Mouse (Mus musculus) midbrain, embryonic 15.5 days (tissue): ENCODE measurements around the gene Slc39a13. TPM values are rescaled to one million over a fixed set of nuclear protein-coding genes. Genes with fewer than 3 reads are reported as not detected.

Source experiments
- ATAC-seq: fragments of 200-750 bp; cut with Nextera tagmentation; replicated peaks from 2 replicates; pipeline ENCODE4 v1.8.0; 2017; ENCODE audit warnings: moderate TSS enrichment
- H3K27ac ChIP-seq: fragments of 300-500 bp; sonication (generic); 2 replicates; pipeline ENCODE4 v1.5.1; 2015; ENCODE audit warnings: mild to moderate bottlenecking, inconsistent platforms
- H3K27me3 ChIP-seq: fragments of 300-500 bp; sonication (generic); replicated peaks from 2 replicates; pipeline ENCODE4 v1.6.1; 2015; ENCODE audit warnings: inconsistent platforms
- H3K36me3 ChIP-seq: fragments of 300-500 bp; sonication (generic); replicated peaks from 2 replicates; pipeline ENCODE4 v1.6.1; 2015; ENCODE audit warnings: inconsistent platforms
- H3K4me1 ChIP-seq: fragments of 300-500 bp; sonication (generic); 2 replicates; pipeline ENCODE4 v1.6.1; 2015; ENCODE audit warnings: inconsistent platforms
- H3K4me2 ChIP-seq: fragments of 300-500 bp; sonication (generic); 2 replicates; pipeline ENCODE4 v1.6.1; 2015; ENCODE audit warnings: inconsistent platforms, mild to moderate bottlenecking, moderate library complexity
- H3K4me3 ChIP-seq: fragments of 300-500 bp; sonication (generic); 2 replicates; pipeline ENCODE4 v1.5.1; 2015; ENCODE audit warnings: mild to moderate bottlenecking, inconsistent platforms
- H3K9ac ChIP-seq: fragments of 300-500 bp; sonication (generic); 2 replicates; pipeline ENCODE4 v1.6.1; 2015; ENCODE audit warnings: mild to moderate bottlenecking, inconsistent platforms
- H3K9me3 ChIP-seq: fragments of 300-500 bp; sonication (generic); 2 replicates; pipeline ENCODE4 v1.6.1; 2016; ENCODE audit warnings: inconsistent platforms
- WGBS: fragments of 180-500 bp; shearing (Covaris S2); methylation state at CpG from one replicate; pipeline ENCODE4 v1.1.7; 2015; ENCODE audit warnings: mixed read lengths; 5-methylcytosine and 5-hydroxymethylcytosine counted together
- polyA plus RNA-seq: library from polyadenylated mRNA; unstranded; fragments of >200 nt; fragmentation: Nextera tagmentation; extraction: Ambion mirVana; gene quantifications from 2 replicates; pipeline ENCODE4 v1.2.1, GENCODE M21; 2015

Slc39a13 gene
- polyA plus RNA-seq, 1 experiment from 2014 or later = 36.8 TPM

- Histone ChIP-seq H3K9me3 (no peaks in the 10 kb centered on the region), H3K36me3 (no peaks in the 10 kb centered on the region), H3K27me3 (0 out of 2 replicates have a peak, but pooled peaks cover 5% of the 10 kb centered on the region), H3K4me3 (no peak overlapping the region), H3K27ac (no peak overlapping the region), H3K4me2 (no peak overlapping the region), H3K9ac (no peak overlapping the region), H3K4me1 (no peaks in the 10 kb centered on the region)
- 71% methylated on average over 6 of the region's 6 CpGs for WGBS
- ATAC-seq = no peak
Observed at GRCm38 (mm10) chr2:91110429-91110828, 40.2 kb upstream of the Slc39a13 start.

- no peak overlapping the region for H3K4me3 ChIP-seq
- H3K4me2 ChIP-seq = no peak overlapping the region
- no peaks in the 10 kb centered on the region for H3K4me1 ChIP-seq
- no peak for ATAC-seq
- H3K9me3 ChIP-seq = no peaks in the 10 kb centered on the region
- no peak overlapping the region for H3K9ac ChIP-seq
- 92% methylated on average over 5 of the region's 5 CpGs for WGBS
- H3K27me3 ChIP-seq = 0 out of 2 replicates have a peak, but pooled peaks cover 3% of the 10 kb centered on the region
- no peaks in the 10 kb centered on the region for H3K36me3 ChIP-seq
- H3K27ac ChIP-seq = no peak overlapping the region
Observed at GRCm38 (mm10) chr2:91109807-91110385, 39.7 kb upstream of the Slc39a13 start.

GRCm38 (mm10) chr2:91109241-91109640 lies 39.0 kb upstream of the Slc39a13 start:
- Histone ChIP-seq H3K27me3 (no peaks in the 10 kb centered on the region), H3K4me1 (no peaks in the 10 kb centered on the region), H3K4me3 (no peak overlapping the region), H3K4me2 (no peak overlapping the region), H3K36me3 (no peaks in the 10 kb centered on the region), H3K27ac (no peak overlapping the region), H3K9me3 (no peaks in the 10 kb centered on the region), H3K9ac (no peak overlapping the region)
- WGBS = 85% methylated on average over 5 of the region's 5 CpGs
- no peak for ATAC-seq

- Histone ChIP-seq H3K4me3 (no peak overlapping the region), H3K27me3 (no peaks in the 10 kb centered on the region), H3K9ac (no peak overlapping the region), H3K9me3 (no peaks in the 10 kb centered on the region), H3K36me3 (no peaks in the 10 kb centered on the region), H3K27ac (no peak overlapping the region), H3K4me1 (no peaks in the 10 kb centered on the region), H3K4me2 (no peak overlapping the region)
- no peak for ATAC-seq
- WGBS = 82% methylated on average over 3 of the region's 3 CpGs
Observed at GRCm38 (mm10) chr2:91108156-91108555, 37.9 kb upstream of the Slc39a13 start.

GRCm38 (mm10) chr2:91101124-91101740 lies 31.0 kb upstream of the Slc39a13 start:
- WGBS = 4% methylated on average over 7 of the region's 7 CpGs
- Histone ChIP-seq H3K27ac (no peak overlapping the region), H3K4me1 (no peaks in the 10 kb centered on the region), H3K4me3 (no peak overlapping the region), H3K9me3 (no peaks in the 10 kb centered on the region), H3K27me3 (no peaks in the 10 kb centered on the region), H3K4me2 (no peak overlapping the region), H3K36me3 (no peaks in the 10 kb centered on the region), H3K9ac (no peak overlapping the region)
- peak; percentile 86 for ATAC-seq

- Histone ChIP-seq H3K9ac (no peak overlapping the region), H3K4me1 (no peaks in the 10 kb centered on the region), H3K9me3 (no peaks in the 10 kb centered on the region), H3K27ac (no peak overlapping the region), H3K36me3 (no peaks in the 10 kb centered on the region), H3K4me3 (no peak overlapping the region), H3K4me2 (no peak overlapping the region), H3K27me3 (no peaks in the 10 kb centered on the region)
- no peak for ATAC-seq
- WGBS = 86% methylated on average over 2 of the region's 2 CpGs
Observed at GRCm38 (mm10) chr2:91098156-91098555, 27.9 kb upstream of the Slc39a13 start.

GRCm38 (mm10) chr2:91097015-91097414 lies 26.8 kb upstream of the Slc39a13 start:
- H3K36me3 ChIP-seq = no peaks in the 10 kb centered on the region
- no peak overlapping the region for H3K27ac ChIP-seq
- no peak overlapping the region for H3K4me2 ChIP-seq
- no peaks in the 10 kb centered on the region for H3K27me3 ChIP-seq
- H3K4me3 ChIP-seq = no peak overlapping the region
- no peaks in the 10 kb centered on the region for H3K9me3 ChIP-seq
- H3K9ac ChIP-seq = no peak overlapping the region
- H3K4me1 ChIP-seq = no peaks in the 10 kb centered on the region
- ATAC-seq = no peak
- 80% methylated on average over 10 of the region's 10 CpGs for WGBS

GRCm38 (mm10) chr2:91096524-91096923 lies 26.3 kb upstream of the Slc39a13 start:
- no peak overlapping the region for H3K27ac ChIP-seq
- no peaks in the 10 kb centered on the region for H3K27me3 ChIP-seq
- no peaks in the 10 kb centered on the region for H3K9me3 ChIP-seq
- no peak overlapping the region for H3K9ac ChIP-seq
- ATAC-seq = no peak
- no peaks in the 10 kb centered on the region for H3K4me1 ChIP-seq
- whole genome bisulfite sequencing = 78% methylated on average over 14 of the region's 14 CpGs
- H3K36me3 ChIP-seq = no peaks in the 10 kb centered on the region
- H3K4me3 ChIP-seq = no peak overlapping the region
- H3K4me2 ChIP-seq = no peak overlapping the region

GRCm38 (mm10) chr2:91090827-91091226 lies 20.6 kb upstream of the Slc39a13 start:
- no peak overlapping the region for H3K27ac ChIP-seq
- H3K4me1 ChIP-seq = no peaks in the 10 kb centered on the region
- H3K36me3 ChIP-seq = no peaks in the 10 kb centered on the region
- no peak overlapping the region for H3K4me3 ChIP-seq
- H3K27me3 ChIP-seq = no peaks in the 10 kb centered on the region
- 81% methylated on average over 6 of the region's 6 CpGs for whole genome bisulfite sequencing
- no peaks in the 10 kb centered on the region for H3K9me3 ChIP-seq
- H3K4me2 ChIP-seq = no peak overlapping the region
- H3K9ac ChIP-seq = no peak overlapping the region
- ATAC-seq = no peak

- WGBS = 81% methylated on average over 6 of the region's 6 CpGs
- Histone ChIP-seq H3K4me3 (no peak overlapping the region), H3K9ac (no peak overlapping the region), H3K4me2 (no peak overlapping the region), H3K36me3 (no peaks in the 10 kb centered on the region), H3K9me3 (no peaks in the 10 kb centered on the region), H3K27ac (no peak overlapping the region), H3K27me3 (no peaks in the 10 kb centered on the region), H3K4me1 (no peaks in the 10 kb centered on the region)
- ATAC-seq = no peak
Observed at GRCm38 (mm10) chr2:91090208-91090607, 20.0 kb upstream of the Slc39a13 start.

GRCm38 (mm10) chr2:91088987-91089386 lies 18.8 kb upstream of the Slc39a13 start:
- ATAC-seq = no peak
- Histone ChIP-seq H3K9ac (no peak overlapping the region), H3K36me3 (no peaks in the 10 kb centered on the region), H3K4me3 (no peak overlapping the region), H3K27me3 (no peaks in the 10 kb centered on the region), H3K4me1 (no peaks in the 10 kb centered on the region), H3K27ac (no peak overlapping the region), H3K4me2 (no peak overlapping the region), H3K9me3 (no peaks in the 10 kb centered on the region)
- WGBS = 81% methylated on average over 9 of the region's 9 CpGs

GRCm38 (mm10) chr2:91087453-91087852 lies 17.2 kb upstream of the Slc39a13 start:
- Histone ChIP-seq H3K9me3 (no peaks in the 10 kb centered on the region), H3K4me2 (no peak overlapping the region), H3K4me3 (no peak overlapping the region), H3K9ac (no peak overlapping the region), H3K36me3 (no peaks in the 10 kb centered on the region), H3K27me3 (no peaks in the 10 kb centered on the region), H3K27ac (no peak overlapping the region), H3K4me1 (no peaks in the 10 kb centered on the region)
- no peak for ATAC-seq
- WGBS = 91% methylated on average over 9 of the region's 9 CpGs
